Mouse (Mus musculus) CH12.LX (cell line): ENCODE results near the gene Nsg2. TPM values are rescaled to one million over a fixed set of nuclear protein-coding genes. Genes with fewer than 3 reads are reported as not detected.

ENCODE experiments used
- DNase-seq: peaks from one replicate; pipeline ENCODE4 v3.0.0-alpha.2; 2013; ENCODE audit errors: extremely low read depth
- H3K27ac ChIP-seq: 2 replicates; pipeline ENCODE4 v1.5.1; 2012; ENCODE audit warnings: low read depth, mild to moderate bottlenecking, control low read depth, moderate library complexity; ENCODE audit not compliant: insufficient read depth
- H3K27me3 ChIP-seq: replicated peaks from 2 replicates; pipeline ENCODE3; 2012; ENCODE audit warnings: inconsistent platforms
- H3K36me3 ChIP-seq, 2 experiments: replicated peaks in 1 of 2; 2 replicates each; pipeline versions ENCODE3 to v1.6.1; 2012; ENCODE audit warnings: inconsistent platforms in 1 of 2, low read length in 1 of 2, mild to moderate bottlenecking in 1 of 2, mixed read lengths in 1 of 2, moderate library complexity in 1 of 2; ENCODE audit not compliant: control insufficient read depth in 1 of 2, insufficient read depth in 1 of 2
- H3K4me1 ChIP-seq, 2 experiments: 2 replicates each; pipeline ENCODE4 v1.6.1; 2012; ENCODE audit warnings: inconsistent platforms in 1 of 2, moderate library complexity in 1 of 2; ENCODE audit not compliant: insufficient read depth in 2 of 2, control insufficient read depth in 1 of 2
- H3K4me2 ChIP-seq: 2 replicates; pipeline ENCODE4 v1.6.1; 2012; ENCODE audit warnings: low read depth, mild to moderate bottlenecking, control low read depth; ENCODE audit not compliant: poor library complexity, insufficient read depth, severe bottlenecking
- H3K4me3 ChIP-seq, 3 experiments: fragments of 150-350 bp in 1 of 3; sonication (generic) in 1 of 3; replicated peaks in 1 of 3; 2 replicates each; pipeline versions ENCODE3 to v1.5.1; 2011 to 2012; ENCODE audit warnings: low read depth in 2 of 3, low read length in 2 of 3, mild to moderate bottlenecking in 2 of 3, moderate library complexity in 2 of 3, control low read depth in 1 of 3, improper control_type of control experiment in 1 of 3, inconsistent platforms in 1 of 3, mixed read lengths in 1 of 3; ENCODE audit not compliant: poor library complexity in 1 of 3
- H3K79me2 ChIP-seq: replicated peaks from 2 replicates; pipeline ENCODE4 v1.6.1; 2012; ENCODE audit warnings: mild to moderate bottlenecking, moderate library complexity; ENCODE audit not compliant: control insufficient read depth, poor library complexity, insufficient read depth, severe bottlenecking; ENCODE audit errors: extremely low read depth
- H3K9ac ChIP-seq: 2 replicates; pipeline ENCODE4 v1.6.1; 2012; ENCODE audit warnings: low read depth, mild to moderate bottlenecking, control low read depth, moderate library complexity; ENCODE audit not compliant: insufficient read depth
- H3K9me3 ChIP-seq: replicated peaks from 2 replicates; pipeline ENCODE3; 2012; ENCODE audit warnings: low read length, inconsistent platforms, mixed read lengths
- CHD1 ChIP-seq: IDR thresholded peaks from 2 replicates; pipeline ENCODE4 v1.6.1; 2012; ENCODE audit warnings: low read depth, low read length, improper control_type of control experiment, inconsistent platforms
- CTCF ChIP-seq, 2 experiments: IDR thresholded peaks in 1 of 2; conservative IDR thresholded peaks in 1 of 2; 2 replicates each; pipeline ENCODE4 v1.5.1; 2011 to 2012; ENCODE audit warnings: low read depth in 2 of 2, low read length in 2 of 2, improper control_type of control experiment in 1 of 2, inconsistent platforms in 1 of 2, mild to moderate bottlenecking in 1 of 2, moderate library complexity in 1 of 2
- E2F4 ChIP-seq: IDR thresholded peaks from 2 replicates; pipeline ENCODE4 v1.6.1; 2011; ENCODE audit warnings: low read depth, low read length, improper control_type of control experiment; ENCODE audit not compliant: insufficient replicate concordance
- ETS1 ChIP-seq: conservative IDR thresholded peaks from 2 replicates; pipeline ENCODE4 v1.6.1; 2012; ENCODE audit warnings: low read depth, mild to moderate bottlenecking, inconsistent platforms, low read length, improper control_type of control experiment, moderate library complexity
- JUN ChIP-seq: IDR thresholded peaks from 2 replicates; pipeline ENCODE4 v1.6.1; 2011; ENCODE audit warnings: low read depth, mild to moderate bottlenecking, low read length, improper control_type of control experiment, moderate library complexity; ENCODE audit not compliant: insufficient read depth
- JUND ChIP-seq: conservative IDR thresholded peaks from 2 replicates; pipeline ENCODE4 v1.6.1; 2011; ENCODE audit warnings: low read depth, low read length, improper control_type of control experiment
- MAZ ChIP-seq: IDR thresholded peaks from 2 replicates; pipeline ENCODE4 v1.6.1; 2012; ENCODE audit warnings: low read depth, mild to moderate bottlenecking, inconsistent platforms, low read length, improper control_type of control experiment, moderate library complexity
- MEF2A ChIP-seq: IDR thresholded peaks from 2 replicates; pipeline ENCODE4 v1.6.1; 2014; ENCODE audit warnings: low read depth, mild to moderate bottlenecking, inconsistent platforms, low read length, improper control_type of control experiment, borderline replicate concordance
- MXI1 ChIP-seq: IDR thresholded peaks from 2 replicates; pipeline ENCODE4 v1.6.1; 2011; ENCODE audit warnings: mild to moderate bottlenecking, low read depth, low read length, improper control_type of control experiment
- POLR2A ChIP-seq: IDR thresholded peaks from 2 replicates; pipeline ENCODE4 v1.6.1; 2011; ENCODE audit warnings: low read depth, mild to moderate bottlenecking, improper control_type of control experiment, low read length
- SIN3A ChIP-seq: IDR thresholded peaks from 2 replicates; pipeline ENCODE4 v1.6.1; 2012; ENCODE audit warnings: low read length, improper control_type of control experiment, inconsistent platforms
- TBP ChIP-seq: conservative IDR thresholded peaks from 2 replicates; pipeline ENCODE4 v1.6.1; 2011; ENCODE audit warnings: low read depth, low read length, improper control_type of control experiment
- USF1 ChIP-seq: IDR thresholded peaks from 2 replicates; pipeline ENCODE4 v1.6.1; 2014; ENCODE audit warnings: low read depth, mild to moderate bottlenecking, inconsistent platforms, low read length, improper control_type of control experiment
- USF2 ChIP-seq: conservative IDR thresholded peaks from 2 replicates; pipeline ENCODE4 v1.6.1; 2011; ENCODE audit warnings: low read depth, low read length, improper control_type of control experiment
- ZC3H11A ChIP-seq: IDR thresholded peaks from 2 replicates; pipeline ENCODE4 v1.6.1; 2012; ENCODE audit warnings: low read depth, mild to moderate bottlenecking, inconsistent platforms, low read length, improper control_type of control experiment
- ZKSCAN1 ChIP-seq: IDR thresholded peaks from 2 replicates; pipeline ENCODE4 v1.6.1; 2012; ENCODE audit warnings: low read depth, inconsistent platforms, low read length, improper control_type of control experiment, borderline replicate concordance
- ZNF384 ChIP-seq: IDR thresholded peaks from 2 replicates; pipeline ENCODE4 v1.6.1; 2012; ENCODE audit warnings: low read depth, low read length, improper control_type of control experiment, inconsistent platforms
- dilution Hi-C: fragments of 300-500 bp; cut with MboI; formaldehyde crosslinking; loops from 2 replicates; pipeline ENCODE4 v1.14.3; 2020; ENCODE audit warnings: low sequenced_read_pairs; ENCODE audit not compliant: extremely low pct_unique_long_range_greater_than_20kb, extremely low pct_ligation_motif_present
- in situ Hi-C: fragments of 300-500 bp; cut with MboI; formaldehyde crosslinking; loops from 3 replicates; pipeline ENCODE4 v1.14.3; 2019; ENCODE audit warnings: low sequenced_read_pairs, low pct_ligation_motif_present, low pct_unique_long_range_greater_than_20kb, mixed read lengths
- polyA plus RNA-seq: library from polyadenylated mRNA; unstranded; fragments of >175 nt; gene quantifications from 2 replicates; pipeline ENCODE4 v1.2.1, GENCODE M21; 2012; ENCODE audit warnings: low read depth; ENCODE audit not compliant: insufficient read length
- total RNA-seq, 2 experiments: library from RNA; depleted of rRNA; stranded (reverse); fragments of 300-350 nt in 1 of 2; fragments of >200 nt in 1 of 2; gene quantifications; 2 replicates each; pipeline ENCODE4 v1.2.3; 2012 to 2014

Nsg2 gene
- total and polyA plus RNA-seq, 3 experiments, result 2.8 to 7.5 (median 7.4) TPM

GRCm38 (mm10) chr11:32029356-32029755 lies 29.1 kb downstream of the Nsg2 start:
- dilution Hi-C loops, result no loop called here

GRCm38 (mm10) chr11:32031396-32031795 lies 31.1 kb downstream of the Nsg2 start:
- Histone ChIP-seq H3K27ac (no peak overlapping the region), H3K27me3 (no peaks in the 10 kb centered on the region), H3K4me1 (peaks cover 6 to 28% of the 10 kb centered on the region in 2 experiments; a peak in 3 of 4 replicates), H3K9me3 (no peaks in the 10 kb centered on the region), H3K4me2 (no peak overlapping the region), H3K79me2 (no peaks in the 10 kb centered on the region), H3K36me3 (no peaks in the 10 kb centered on the region), H3K9ac (no peak overlapping the region), H3K4me3 (no peak overlapping the region)
- dilution Hi-C loops (no loop called here), in situ Hi-C loops (no loop called here)
- TF ChIP-seq TBP (no peak), ETS1 (no peak), POLR2A (no peak), USF2 (no peak), SIN3A (no peak), E2F4 (no peak)
- DNase-seq, result no peak

More at GRCm38 (mm10) chr11:32029356-32029755, 29.1 kb downstream of the Nsg2 start:
- Histone ChIP-seq H3K36me3 (no peaks in the 10 kb centered on the region), H3K4me3 (no peak overlapping the region), H3K27me3 (no peaks in the 10 kb centered on the region), H3K4me2 (no peak overlapping the region), H3K4me1 (peaks cover 6 to 25% of the 10 kb centered on the region in 2 experiments; a peak in 3 of 4 replicates), H3K79me2 (no peaks in the 10 kb centered on the region), H3K27ac (no peak overlapping the region), H3K9ac (no peak overlapping the region), H3K9me3 (no peaks in the 10 kb centered on the region)
- DNase-seq, result no peak
- TF ChIP-seq MAZ (no peak), ZNF384 (no peak), USF1 (no peak), CTCF (conservative IDR thresholded peaks at IDR 0.05 in 1 of 2, IDR thresholded peaks at IDR 0.05 in 1 of 2; ENCODE audit: low read depth in 2 of 2, low read length in 2 of 2) (no peak), JUN (no peak), MEF2A (no peak), POLR2A (no peak), CHD1 (no peak), ZC3H11A (no peak), ZKSCAN1 (no peak), MXI1 (no peak), JUND (no peak), TBP (no peak), SIN3A (no peak)
- in situ Hi-C loops, result no loop called here
